Mouse (Mus musculus): ENCODE data around the gene Rmi2.

GRCm38 (mm10) chr16:10879467-10879866, 44.6 kb downstream of the Rmi2 start:
- TF ChIP-seq POLR2A (IDR thresholded peaks at IDR 0.05; ENCODE audit: extremely low read depth, insufficient read depth, low read length) (no peak), CTCF (IDR thresholded peaks at IDR 0.05; ENCODE audit: extremely low read depth, insufficient read depth, low read length) (peak; percentile 96)
